Mouse (Mus musculus) hindbrain, embryonic 14.5 days (tissue): ENCODE measurements at regions not wholly inside any gene's neighbourhood (a gene's known extent, or its start where the extent isn't known, plus 50 kb on each side); places are given as distances from the start of the nearest gene placed in this dataset.

Experiments used
- ATAC-seq: fragments of 200-750 bp; cut with Nextera tagmentation; 2 replicates; pipeline ENCODE4 v1.8.0; 2017; ENCODE audit warnings: moderate number of reproducible peaks, mild to moderate bottlenecking, moderate TSS enrichment, moderate library complexity; ENCODE audit not compliant: low FRiP score
- DNase-seq: peaks from one replicate; pipeline ENCODE4 v3.0.0-alpha.2; 2015; ENCODE audit warnings: low spot score
- H3K27ac ChIP-seq: fragments of 300-500 bp; sonication (generic); 2 replicates; pipeline ENCODE4 v1.5.1; 2014; ENCODE audit warnings: mild to moderate bottlenecking, moderate library complexity
- H3K27me3 ChIP-seq: fragments of 300-500 bp; sonication (generic); 2 replicates; pipeline ENCODE4 v1.6.1; 2014; ENCODE audit warnings: mild to moderate bottlenecking, low read length, mixed read lengths; ENCODE audit not compliant: control insufficient read depth, insufficient read depth
- H3K36me3 ChIP-seq: fragments of 300-500 bp; sonication (generic); replicated peaks from 2 replicates; pipeline ENCODE4 v1.6.1; 2014; ENCODE audit not compliant: control insufficient read depth, insufficient read depth
- H3K4me1 ChIP-seq: fragments of 300-500 bp; sonication (generic); replicated peaks from 2 replicates; pipeline ENCODE4 v1.6.1; 2014; ENCODE audit warnings: antibody characterized with exemption, low read length, mixed read lengths; ENCODE audit not compliant: control insufficient read depth, insufficient read depth
- H3K4me2 ChIP-seq: fragments of 300-500 bp; sonication (generic); replicated peaks from 2 replicates; pipeline ENCODE4 v1.6.1; 2014; ENCODE audit warnings: mild to moderate bottlenecking, moderate library complexity
- H3K4me3 ChIP-seq: fragments of 300-500 bp; sonication (generic); replicated peaks from 2 replicates; pipeline ENCODE4 v1.5.1; 2014; ENCODE audit warnings: mild to moderate bottlenecking, low read length
- H3K9ac ChIP-seq: fragments of 300-500 bp; sonication (generic); 2 replicates; pipeline ENCODE4 v1.6.1; 2014
- H3K9me3 ChIP-seq: fragments of 300-500 bp; sonication (generic); 2 replicates; pipeline ENCODE4 v1.6.1; 2016; ENCODE audit warnings: low read length; ENCODE audit not compliant: control insufficient read depth
- WGBS: fragments of 180-500 bp; shearing (Covaris S2); extraction: QIAGEN DNeasy Blood & Tissue Kit; methylation state at CpG from one replicate; pipeline ENCODE4 v1.1.7; 2014; 5-methylcytosine and 5-hydroxymethylcytosine counted together

GRCm38 (mm10) chr14:24868756-24869155 is 381.8 kb downstream of the Rps24 start:
- WGBS: 83% methylated on average over 6 of the region's 6 CpGs
- H3K9me3 ChIP-seq: no peaks in the 10 kb centered on the region
- ATAC-seq (no peak), DNase-seq (no peak)
- H3K4me1 ChIP-seq: no peaks in the 10 kb centered on the region
- H3K9ac ChIP-seq: no peak overlapping the region
- H3K4me2 ChIP-seq: no peak overlapping the region
- H3K27ac ChIP-seq: no peak overlapping the region
- no peaks in the 10 kb centered on the region for H3K27me3 ChIP-seq
- H3K4me3 ChIP-seq: no peak overlapping the region
- H3K36me3 ChIP-seq: no peaks in the 10 kb centered on the region

DNA sequence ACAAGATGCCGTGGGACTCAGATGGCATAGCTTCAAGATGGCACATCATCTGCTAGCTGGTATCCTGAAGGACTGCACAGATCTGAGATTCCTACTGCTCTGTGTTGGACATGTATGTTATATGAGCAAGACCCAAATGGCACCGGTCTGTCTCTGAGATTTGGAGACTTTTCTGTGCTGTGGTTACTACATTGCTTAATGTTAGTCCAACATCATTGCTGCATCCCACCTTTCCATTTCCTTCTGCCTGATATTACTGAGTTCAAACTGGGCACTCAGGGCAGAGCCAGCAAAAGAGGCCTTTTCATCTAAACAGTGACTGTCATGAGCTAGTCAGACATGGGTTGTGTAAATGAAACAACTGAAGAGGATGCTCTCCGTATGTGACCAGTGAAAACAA is 383.3 kb downstream of the Rps24 start:
- Histone ChIP-seq H3K27me3 (no peaks in the 10 kb centered on the region), H3K9ac (no peak overlapping the region), H3K4me1 (peaks cover under 1% of the 10 kb centered on the region), H3K4me3 (no peak overlapping the region), H3K4me2 (no peak overlapping the region), H3K27ac (no peak overlapping the region), H3K36me3 (no peaks in the 10 kb centered on the region), H3K9me3 (no peaks in the 10 kb centered on the region)
- 95% methylated on average over 3 of the region's 3 CpGs for WGBS
- DNase-seq (no peak), ATAC-seq (no peak)

DNA sequence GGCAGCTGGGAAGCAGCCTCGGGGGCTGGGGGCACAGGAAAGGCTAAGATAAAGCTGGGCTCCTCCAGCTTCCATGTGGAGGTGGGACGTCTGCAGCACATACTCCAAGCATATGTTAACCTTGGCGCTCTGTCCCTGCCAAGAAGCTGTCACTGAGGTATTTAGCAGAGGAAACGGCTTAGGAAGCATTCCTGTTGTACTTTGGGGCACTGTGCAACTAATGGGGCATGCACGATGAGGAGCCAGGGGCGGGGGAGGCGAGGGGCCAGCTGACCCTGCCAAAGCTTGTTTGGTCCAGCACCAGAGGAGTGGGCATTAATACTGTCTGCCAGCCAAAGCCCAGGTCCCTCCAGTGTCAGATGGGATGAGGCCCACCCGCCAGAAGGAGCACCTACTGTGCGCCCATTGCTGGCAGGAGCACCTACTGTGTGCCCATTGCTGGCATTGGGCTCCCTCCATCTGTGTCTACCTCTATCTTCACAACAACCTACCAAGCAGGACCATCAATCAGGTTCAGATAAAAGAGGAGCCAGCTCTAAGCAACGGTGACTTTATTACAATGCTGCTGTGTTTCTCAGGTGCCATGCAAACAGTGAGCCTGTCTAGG is 384.6 kb downstream of the Rps24 start:
- Histone ChIP-seq H3K9me3 (no peaks in the 10 kb centered on the region), H3K4me1 (peaks cover 4% of the 10 kb centered on the region), H3K4me2 (no peak overlapping the region), H3K27ac (no peak overlapping the region), H3K27me3 (no peaks in the 10 kb centered on the region), H3K36me3 (no peaks in the 10 kb centered on the region), H3K4me3 (no peak overlapping the region), H3K9ac (no peak overlapping the region)
- ATAC-seq (0 out of 2 replicates have a peak, but pooled peaks have one; percentile 43), DNase-seq (peak; percentile 41)
- WGBS: 67% methylated on average over 10 of the region's 10 CpGs

DNA sequence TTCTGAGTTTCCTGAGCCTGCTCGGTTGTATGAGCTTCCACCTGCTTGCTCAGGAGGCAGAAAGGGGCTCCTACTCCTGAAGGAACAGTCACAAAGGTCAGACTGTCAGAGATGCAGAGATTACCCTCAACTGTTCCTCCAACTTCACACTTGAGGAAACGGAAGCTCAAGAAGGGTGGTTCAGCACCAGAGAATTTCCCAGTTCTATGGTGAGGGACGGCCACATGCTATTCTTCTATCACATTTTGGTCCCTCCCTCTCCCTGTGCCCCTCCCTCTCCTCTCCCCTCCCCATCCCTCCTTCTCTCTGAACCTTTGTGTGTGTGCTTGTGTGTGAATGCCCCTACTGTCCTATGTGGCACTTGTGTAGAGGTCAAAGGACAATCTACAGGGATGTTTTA is 386.0 kb downstream of the Rps24 start:
- peaks cover 4% of the 10 kb centered on the region for H3K4me1 ChIP-seq
- no peaks in the 10 kb centered on the region for H3K36me3 ChIP-seq
- H3K27me3 ChIP-seq: no peaks in the 10 kb centered on the region
- ATAC-seq (no peak), DNase-seq (no peak)
- H3K4me3 ChIP-seq: no peak overlapping the region
- H3K9ac ChIP-seq: no peak overlapping the region
- no peak overlapping the region for H3K27ac ChIP-seq
- WGBS: 56% methylated on average over 3 of the region's 3 CpGs
- no peak overlapping the region for H3K4me2 ChIP-seq
- H3K9me3 ChIP-seq: no peaks in the 10 kb centered on the region

GRCm38 (mm10) chr14:24873406-24873805 is 386.5 kb downstream of the Rps24 start:
- H3K4me3 ChIP-seq: no peak overlapping the region
- ATAC-seq (no peak), DNase-seq (no peak)
- H3K27ac ChIP-seq: no peak overlapping the region
- H3K27me3 ChIP-seq: no peaks in the 10 kb centered on the region
- H3K9ac ChIP-seq: no peak overlapping the region
- no peaks in the 10 kb centered on the region for H3K36me3 ChIP-seq
- no peak overlapping the region for H3K4me2 ChIP-seq
- peaks cover 4% of the 10 kb centered on the region for H3K4me1 ChIP-seq
- 93% methylated on average over 3 of the region's 3 CpGs for WGBS
- H3K9me3 ChIP-seq: no peaks in the 10 kb centered on the region

GRCm38 (mm10) chr14:24874426-24875155 is 387.7 kb downstream of the Rps24 start:
- Histone ChIP-seq H3K9me3 (no peaks in the 10 kb centered on the region), H3K4me1 (peaks cover 4% of the 10 kb centered on the region), H3K27me3 (no peaks in the 10 kb centered on the region), H3K27ac (peak overlapping the region; percentile 47), H3K9ac (no peak overlapping the region), H3K4me2 (no peak overlapping the region), H3K36me3 (no peaks in the 10 kb centered on the region), H3K4me3 (no peak overlapping the region)
- DNase-seq (no peak), ATAC-seq (no peak)
- WGBS: 47% methylated on average over 12 of the region's 12 CpGs

- DNase-seq (peak; percentile 43), ATAC-seq (no peak)
- Histone ChIP-seq H3K27me3 (no peaks in the 10 kb centered on the region), H3K4me1 (peaks cover 4% of the 10 kb centered on the region), H3K4me3 (no peak overlapping the region), H3K36me3 (no peaks in the 10 kb centered on the region), H3K9me3 (no peaks in the 10 kb centered on the region), H3K4me2 (no peak overlapping the region), H3K27ac (peak overlapping the region; percentile 47), H3K9ac (no peak overlapping the region)
- WGBS: 28% methylated on average over 8 of the region's 8 CpGs
Measured at GRCm38 (mm10) chr14:24875156-24875545, 388.2 kb downstream of the Rps24 start.

- H3K27ac ChIP-seq: 0 out of 2 replicates have a peak overlapping the region, but pooled peaks have one; percentile 47
- H3K4me3 ChIP-seq: no peak overlapping the region
- H3K9me3 ChIP-seq: no peaks in the 10 kb centered on the region
- H3K9ac ChIP-seq: no peak overlapping the region
- H3K36me3 ChIP-seq: no peaks in the 10 kb centered on the region
- WGBS: 74% methylated on average over 6 of the region's 6 CpGs
- peaks cover 4% of the 10 kb centered on the region for H3K4me1 ChIP-seq
- ATAC-seq (peak; percentile 40; the same call in 1 of the 2 replicates), DNase-seq (no peak)
- H3K27me3 ChIP-seq: no peaks in the 10 kb centered on the region
- no peak overlapping the region for H3K4me2 ChIP-seq
Measured at GRCm38 (mm10) chr14:24875934-24876333, 389.0 kb downstream of the Rps24 start.

- Histone ChIP-seq H3K9ac (no peak overlapping the region), H3K36me3 (no peaks in the 10 kb centered on the region), H3K27me3 (no peaks in the 10 kb centered on the region), H3K4me1 (peaks cover 4% of the 10 kb centered on the region), H3K27ac (no peak overlapping the region), H3K9me3 (no peaks in the 10 kb centered on the region), H3K4me2 (no peak overlapping the region), H3K4me3 (no peak overlapping the region)
- ATAC-seq (no peak), DNase-seq (no peak)
- 68% methylated on average over 5 of the region's 5 CpGs for WGBS
Measured at GRCm38 (mm10) chr14:24876508-24876907, 389.6 kb downstream of the Rps24 start.
